Mouse (Mus musculus) macrophage (primary cell): ENCODE data around the gene Slc16a9. TPM values are rescaled to one million over a fixed set of nuclear protein-coding genes. Genes with fewer than 3 reads are reported as not detected.
"Not testable (repeated sequence)": the region's sequence is repeated elsewhere in the genome, so short reads cannot be mapped to it uniquely, and the experiment has no call there.

Experiments
- H3K27ac ChIP-seq: fragments of 350-480 bp; formaldehyde crosslinking; 2 replicates; pipeline ENCODE4 v1.9.0; 2021
- H3K36me3 ChIP-seq: fragments of 350-480 bp; formaldehyde crosslinking; 2 replicates; pipeline ENCODE4 v1.9.0; 2021; ENCODE audit errors: inconsistent target
- H3K4me3 ChIP-seq: fragments of 350-480 bp; formaldehyde crosslinking; 2 replicates; pipeline ENCODE4 v1.9.0; 2021; ENCODE audit errors: inconsistent target
- H3K79me2 ChIP-seq: fragments of 350-480 bp; formaldehyde crosslinking; 2 replicates; pipeline ENCODE4 v1.9.0; 2021; ENCODE audit errors: inconsistent target
- WGBS: methylation state at CpG from one replicate; pipeline ENCODE4 v1.1.7; 2026; ENCODE audit warnings: inconsistent platforms; ENCODE audit not compliant: missing documents; 5-methylcytosine and 5-hydroxymethylcytosine counted together
- polyA plus RNA-seq: library from polyadenylated mRNA; stranded (reverse); fragments of 250-400 nt; gene quantifications from 3 replicates; pipeline ENCODE4 v1.2.4, GENCODE M21; 2018; ENCODE audit warnings: inconsistent platforms
- total RNA-seq, 78 experiments: library from RNA; depleted of rRNA; stranded (reverse); fragments of 250-400 nt; gene quantifications; 1 replicate in 9 of 78; 2 replicates in 24 of 78; 3 replicates in 43 of 78; 4 replicates in 2 of 78; pipeline ENCODE4 v1.2.4; 2018; ENCODE audit warnings: inconsistent platforms in 56 of 78

The Slc16a9 gene
- 1 to 10 TPM in 14 of 26 experiments, under 1 TPM in 9, not detected in 3; 0.20 to 4.8 (median 1.8) TPM for total RNA-seq (2018; cell fraction: chromatin; rRNA removed)
- total RNA-seq (2018; cell fraction: cytosol; rRNA removed) = 10 to 100 TPM in 1 of 26 experiments, 1 to 10 TPM in 25; 3.7 to 10.9 (median 6.4) TPM
- 1 to 10 TPM; 1.6 to 9.5 (median 4.2) TPM for total RNA-seq (2018; cell fraction: nucleus; rRNA removed)
- polyA plus RNA-seq = 4.7 to 8.9 TPM (median 7.9 TPM) in 3 replicates

DNA sequence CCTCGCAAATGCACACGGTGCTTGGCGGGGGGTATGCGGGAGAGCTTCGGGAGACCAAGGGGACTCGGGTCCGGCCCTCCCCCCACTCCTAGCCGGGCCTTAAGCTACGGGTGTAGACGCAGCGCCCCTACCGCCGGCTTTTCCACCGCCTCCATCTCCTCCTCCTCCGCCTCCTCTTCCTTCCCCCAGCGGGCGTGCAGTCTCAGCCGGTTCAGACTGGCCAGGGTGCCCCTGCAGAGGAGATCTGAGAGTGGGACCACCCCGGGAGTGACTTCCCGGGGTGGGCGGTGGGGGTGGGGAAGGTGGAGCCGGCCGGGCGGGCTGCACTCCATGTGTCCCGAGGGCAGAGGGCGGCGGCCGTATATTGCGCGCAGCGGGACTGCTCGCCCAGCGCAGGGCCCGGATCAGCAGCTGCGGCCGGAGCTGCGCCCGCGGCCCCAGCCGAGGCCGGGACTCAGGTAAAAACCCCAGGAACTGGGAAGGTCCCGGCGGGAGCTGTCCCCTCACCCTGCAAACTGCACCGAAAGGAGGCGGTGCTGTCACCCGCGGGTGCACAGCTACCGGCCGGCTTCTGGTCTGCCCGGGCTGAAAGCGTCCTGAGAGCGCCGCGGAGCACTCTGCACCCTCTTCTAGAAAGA lies at the start of gene Slc16a9:
TSS of gene Slc16a9 (plus strand) at position 180 of the 638 bp plus-strand sequence.
- Histone ChIP-seq H3K79me2 (no peaks in the 10 kb centered on the region), H3K36me3 (no peaks in the 10 kb centered on the region), H3K27ac (no peak within 1 kb of the TSS), H3K4me3 (peak within 1 kb of the TSS; percentile 3; the same call in 1 of the 2 replicates)
- WGBS = under 1% methylated on average over 54 of the region's 54 CpGs

DNA sequence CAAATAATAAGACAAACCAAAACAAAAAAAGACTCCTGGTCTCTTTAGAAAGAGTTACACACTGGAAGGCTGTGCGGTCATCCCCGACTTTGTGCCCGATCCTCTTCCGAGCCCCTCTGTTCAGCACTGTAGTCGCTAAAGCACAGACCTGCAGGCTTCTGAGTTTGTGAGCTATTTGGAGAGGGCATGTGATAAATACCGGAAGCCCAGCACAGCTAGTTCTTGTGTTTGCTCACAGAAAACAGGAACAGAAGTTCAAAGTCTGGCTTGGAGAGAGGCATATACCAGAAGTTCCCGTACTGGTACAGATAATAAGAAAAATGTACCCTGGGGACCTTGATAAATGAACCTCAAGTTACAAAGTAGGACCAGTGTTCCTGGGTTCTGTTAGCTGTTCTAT lies 49.6 kb upstream of the Slc16a9 start:
- Histone ChIP-seq H3K79me2 (no peaks in the 10 kb centered on the region), H3K36me3 (no peaks in the 10 kb centered on the region), H3K4me3 (no peak overlapping the region; the same call in 1 of the 2 replicates), H3K27ac (peak overlapping the region; percentile 94)
- 2% methylated on average over 7 of the region's 7 CpGs for WGBS

DNA sequence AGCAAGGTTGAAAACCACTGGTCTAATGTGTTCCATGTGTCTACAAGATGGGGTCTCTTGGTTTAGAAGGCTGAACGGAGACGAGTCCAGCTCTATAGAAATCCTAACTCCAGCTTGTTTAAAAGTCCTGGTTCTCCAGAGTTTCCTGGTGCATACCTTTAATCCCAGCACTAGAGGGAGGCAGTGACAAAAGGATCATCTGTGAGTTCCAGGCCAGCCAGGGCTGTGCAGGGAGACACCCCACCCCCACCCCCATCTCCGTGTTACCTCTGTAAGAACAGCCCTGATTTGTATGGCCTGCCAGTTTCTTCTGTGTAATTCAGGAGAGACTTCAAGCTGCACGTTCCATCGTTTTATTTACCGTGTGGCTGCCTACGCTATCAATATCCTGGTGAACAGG lies 49.1 kb upstream of the Slc16a9 start:
- Histone ChIP-seq H3K36me3 (no peaks in the 10 kb centered on the region), H3K4me3 (no peak overlapping the region), H3K79me2 (no peaks in the 10 kb centered on the region), H3K27ac (peak overlapping the region; percentile 94)
- WGBS = 63% methylated on average over 7 of the region's 7 CpGs

DNA sequence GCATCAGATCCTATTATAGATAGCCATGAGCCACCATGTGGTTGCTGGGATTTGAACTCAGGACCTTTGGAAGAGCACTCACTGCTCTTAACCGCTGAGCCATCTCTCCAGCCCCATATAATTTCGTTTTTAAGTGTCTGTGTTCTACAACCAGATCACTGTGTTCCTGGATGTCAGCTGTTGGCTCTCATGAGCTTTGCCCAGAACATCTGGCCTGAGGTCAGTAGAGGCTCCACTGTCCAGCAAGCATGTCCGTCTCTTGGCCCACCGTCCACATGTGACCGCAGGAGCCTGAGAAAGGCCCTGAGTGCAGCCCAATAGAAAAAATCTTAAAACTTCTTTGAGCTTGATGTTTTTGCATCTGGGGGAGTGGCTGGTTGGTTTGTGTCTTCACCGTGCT lies 48.2 kb upstream of the Slc16a9 start:
- WGBS = 90% methylated on average over 6 of the region's 6 CpGs
- Histone ChIP-seq H3K79me2 (no peaks in the 10 kb centered on the region), H3K4me3 (no peak overlapping the region), H3K36me3 (no peaks in the 10 kb centered on the region), H3K27ac (peak overlapping the region; percentile 94)

- Histone ChIP-seq H3K36me3 (no peaks in the 10 kb centered on the region), H3K4me3 (no peak overlapping the region), H3K27ac (peak overlapping the region; percentile 94), H3K79me2 (no peaks in the 10 kb centered on the region)
- whole genome bisulfite sequencing = 91% methylated on average over 2 of the region's 2 CpGs
Measured at GRCm38 (mm10) chr10:70197601-70198000, 47.3 kb upstream of the Slc16a9 start.

DNA sequence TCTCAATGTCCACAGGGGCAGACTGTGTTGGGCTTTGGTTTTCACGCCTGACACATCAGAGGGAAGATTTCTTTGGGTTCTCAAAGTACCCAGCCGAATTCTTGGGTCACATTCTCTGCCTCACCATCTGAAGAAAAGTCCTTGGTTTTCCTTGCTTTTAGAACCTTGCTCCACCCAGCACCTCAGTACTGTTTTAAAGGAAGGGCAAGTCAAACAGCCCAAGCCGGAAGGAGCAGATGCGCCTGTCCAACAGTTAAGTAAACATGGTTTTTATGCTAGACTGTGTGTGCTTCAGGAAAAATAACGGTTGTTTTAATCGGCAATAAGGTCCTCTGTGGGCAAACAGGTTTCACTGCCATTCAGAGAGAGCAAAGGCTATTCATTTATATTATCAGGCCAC lies 46.9 kb upstream of the Slc16a9 start:
- Histone ChIP-seq H3K36me3 (no peaks in the 10 kb centered on the region), H3K27ac (peak overlapping the region; percentile 94), H3K79me2 (no peaks in the 10 kb centered on the region), H3K4me3 (no peak overlapping the region)
- 70% methylated on average over 6 of the region's 6 CpGs for WGBS

GRCm38 (mm10) chr10:70198951-70199463 lies 45.9 kb upstream of the Slc16a9 start:
- WGBS = 98% methylated on average over 5 of the region's 7 CpGs
- no peak overlapping the region for H3K4me3 ChIP-seq
- peak overlapping the region; percentile 94; the same call in 1 of the 2 replicates for H3K27ac ChIP-seq
- no peaks in the 10 kb centered on the region for H3K79me2 ChIP-seq
- no peaks in the 10 kb centered on the region for H3K36me3 ChIP-seq

DNA sequence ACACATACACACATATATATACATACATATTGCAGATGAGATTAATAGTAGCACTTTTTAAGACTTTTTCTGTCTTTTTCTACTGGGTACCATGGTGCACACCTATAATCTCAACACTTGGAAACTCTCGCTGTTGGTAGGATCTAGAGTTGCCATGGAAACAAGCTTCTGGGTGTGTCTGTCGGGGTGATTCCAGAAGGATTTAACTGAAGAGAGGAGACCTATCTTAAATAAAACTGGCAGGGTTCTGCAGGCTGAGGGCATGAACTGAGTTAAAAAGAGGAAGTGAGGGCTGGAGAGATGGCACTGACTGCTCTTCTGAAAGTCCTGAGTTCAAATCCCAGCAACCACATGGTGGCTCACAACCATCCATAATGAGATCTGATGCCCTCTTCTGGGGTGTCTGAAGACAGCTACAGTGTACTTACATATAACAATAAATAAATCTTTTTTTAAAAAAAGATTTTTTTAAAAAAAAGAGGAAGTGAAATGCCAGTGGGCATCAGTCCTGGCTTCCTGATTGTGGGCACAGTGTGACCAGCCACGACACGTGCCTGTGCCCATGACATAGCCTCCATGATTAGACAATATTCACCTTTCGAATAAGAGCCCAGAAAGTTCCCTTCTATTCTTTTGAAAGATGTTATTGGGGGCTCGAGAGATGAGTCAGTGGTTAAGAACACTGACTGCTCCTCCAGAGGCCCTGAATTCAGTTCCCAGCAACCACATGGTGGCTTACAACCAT lies 45.3 kb upstream of the Slc16a9 start:
- Histone ChIP-seq H3K79me2 (no peaks in the 10 kb centered on the region), H3K36me3 (no peaks in the 10 kb centered on the region), H3K4me3 (no peak overlapping the region), H3K27ac (peak overlapping the region; percentile 49)
- 32% methylated on average over 6 of the region's 6 CpGs for WGBS

DNA sequence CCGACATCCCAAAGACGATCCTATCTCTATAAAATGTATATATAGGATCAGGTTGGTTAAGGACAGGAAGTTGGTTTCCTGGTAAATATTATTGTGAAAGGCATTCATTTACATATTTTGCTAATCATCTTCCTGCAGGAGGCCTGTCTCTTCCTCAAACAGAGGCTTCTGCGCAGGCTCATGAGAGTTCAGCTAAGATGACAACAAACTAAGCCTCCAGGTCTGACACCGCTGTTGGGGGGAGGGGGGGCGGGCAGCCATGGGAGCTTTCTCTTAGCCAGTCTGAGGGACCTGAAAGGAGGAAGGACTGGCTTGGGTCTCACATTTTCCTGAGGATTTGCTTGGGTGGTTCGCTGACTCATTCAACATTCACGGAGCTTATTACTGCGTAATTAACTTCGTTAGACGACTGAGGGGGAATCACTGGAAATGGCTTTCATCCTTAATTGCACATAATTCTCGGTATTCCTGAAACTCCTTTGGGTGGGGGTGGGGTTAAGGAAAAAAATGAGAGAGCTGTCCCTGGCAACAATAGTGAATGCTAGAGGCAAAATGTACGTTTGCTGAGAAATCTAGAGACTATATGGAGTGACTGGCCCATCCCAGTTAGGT lies 43.9 kb upstream of the Slc16a9 start:
- WGBS = 24% methylated on average over 12 of the region's 12 CpGs
- Histone ChIP-seq H3K4me3 (no peak overlapping the region), H3K36me3 (no peaks in the 10 kb centered on the region), H3K79me2 (no peaks in the 10 kb centered on the region), H3K27ac (peak overlapping the region; percentile 49)

- Histone ChIP-seq H3K36me3 (no peaks in the 10 kb centered on the region), H3K27ac (no peak within 1 kb of the TSS), H3K4me3 (no peak within 1 kb of the TSS), H3K79me2 (no peaks in the 10 kb centered on the region)
- 92% methylated on average over 17 of the region's 17 CpGs for WGBS
Measured at GRCm38 (mm10) chr10:70204505-70205399, 40.1 kb upstream of the Slc16a9 start, which contains the start of gene Mrln. Mrln (plus strand) TSS chr10:70204664.

GRCm38 (mm10) chr10:70211281-70211680 lies 33.6 kb upstream of the Slc16a9 start:
- 93% methylated on average over 9 of the region's 9 CpGs for WGBS
- no peaks in the 10 kb centered on the region for H3K79me2 ChIP-seq
- no peak overlapping the region for H3K4me3 ChIP-seq

DNA sequence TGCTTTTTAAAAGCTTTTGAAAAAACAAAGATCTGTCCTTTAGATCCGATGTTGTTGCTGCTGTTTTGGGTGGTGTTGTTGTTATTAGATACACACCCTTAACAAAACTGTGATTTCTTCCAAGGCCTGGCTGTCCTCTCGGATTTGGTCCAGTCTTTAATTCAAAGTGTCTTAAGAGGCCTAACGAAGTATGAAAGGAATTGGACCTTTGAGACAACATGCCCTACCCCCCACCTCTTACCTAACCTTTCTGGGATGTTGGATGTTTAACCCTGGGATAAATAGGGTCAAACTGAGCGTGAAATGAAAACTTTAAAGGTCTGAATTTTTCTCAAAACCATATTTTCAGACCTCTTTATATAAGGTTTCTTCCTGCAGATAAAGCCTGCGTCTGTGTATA lies 23.9 kb upstream of the Slc16a9 start:
- WGBS = 95% methylated on average over 5 of the region's 5 CpGs
- Histone ChIP-seq H3K79me2 (no peaks in the 10 kb centered on the region), H3K27ac (no peak overlapping the region), H3K36me3 (no peaks in the 10 kb centered on the region), H3K4me3 (no peak overlapping the region)

More at GRCm38 (mm10) chr10:70211281-70211680, 33.6 kb upstream of the Slc16a9 start:
- H3K36me3 ChIP-seq = no peaks in the 10 kb centered on the region
- no peak overlapping the region for H3K27ac ChIP-seq

- H3K79me2 ChIP-seq, H3K4me3 ChIP-seq, H3K36me3 ChIP-seq, H3K27ac ChIP-seq: not testable (repeated sequence)
- over 99% methylated on average over 8 of the region's 8 CpGs for WGBS
Measured at GRCm38 (mm10) chr10:70222231-70222630, 22.7 kb upstream of the Slc16a9 start.

- H3K79me2 ChIP-seq = no peaks in the 10 kb centered on the region
- no peaks in the 10 kb centered on the region for H3K36me3 ChIP-seq
- WGBS = 54% methylated on average over 6 of the region's 6 CpGs
- H3K27ac ChIP-seq = no peak overlapping the region
- no peak overlapping the region for H3K4me3 ChIP-seq
Measured at GRCm38 (mm10) chr10:70224571-70224970, 20.3 kb upstream of the Slc16a9 start.
